Mouse (Mus musculus) bone marrow macrophage, adult 2 months (primary cell): ENCODE measurements at regions not wholly inside any gene's neighbourhood (a gene's known extent, or its start where the extent isn't known, plus 50 kb on each side); places are given as distances from the start of the nearest gene placed in this dataset.

ENCODE experiments used
- CTCF ChIP-seq: IDR thresholded peaks from 2 replicates; pipeline ENCODE4 v1.5.1; 2012; ENCODE audit warnings: low read depth, mild to moderate bottlenecking, low read length, moderate library complexity
- POLR2A ChIP-seq: IDR thresholded peaks from 2 replicates; pipeline ENCODE4 v1.6.1; 2012; ENCODE audit warnings: mild to moderate bottlenecking, low read depth, low read length, borderline replicate concordance

DNA sequence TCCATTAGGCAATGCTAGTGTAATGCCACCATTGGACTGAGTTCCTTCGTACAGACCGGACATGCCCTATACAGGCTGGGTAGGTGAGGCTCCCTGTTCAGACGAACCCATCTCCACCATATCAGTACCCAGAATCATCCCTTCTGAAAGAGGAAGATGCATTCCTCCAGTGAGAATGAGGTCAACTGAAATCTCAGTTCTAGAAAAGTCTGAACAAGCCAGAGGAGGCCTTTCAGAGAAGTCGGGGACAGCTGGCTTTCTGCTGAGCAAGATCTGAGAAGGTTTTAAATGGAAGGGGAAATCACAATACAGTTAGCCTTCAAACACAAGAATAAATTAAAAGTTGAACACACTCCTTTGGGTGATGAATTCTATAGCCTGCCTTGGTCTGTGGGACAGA lies 145.5 kb upstream of the Jmjd1c start:
- TF ChIP-seq POLR2A: no peak
- no peak for TF ChIP-seq CTCF
